Mouse (Mus musculus) stomach, postnatal 0 days (tissue): ENCODE data around the gene Prickle2.

Source experiments
- CTCF ChIP-seq: IDR thresholded peaks from 2 replicates; pipeline ENCODE4 v1.5.1; 2016; ENCODE audit warnings: antibody characterized with exemption, low read depth, mild to moderate bottlenecking, moderate library complexity
- EP300 ChIP-seq: optimal IDR thresholded peaks from 2 replicates; pipeline ENCODE3; 2016; ENCODE audit warnings: antibody characterized with exemption

- TF ChIP-seq CTCF, result no peak
- TF ChIP-seq EP300, result no peak
Measured at GRCm38 (mm10) chr6:92414478-92415404, 291.2 kb downstream of the Prickle2 start.
